Comparison of ENCODE assay signal across 11 mouse cellular contexts in the genomic region with DNA sequence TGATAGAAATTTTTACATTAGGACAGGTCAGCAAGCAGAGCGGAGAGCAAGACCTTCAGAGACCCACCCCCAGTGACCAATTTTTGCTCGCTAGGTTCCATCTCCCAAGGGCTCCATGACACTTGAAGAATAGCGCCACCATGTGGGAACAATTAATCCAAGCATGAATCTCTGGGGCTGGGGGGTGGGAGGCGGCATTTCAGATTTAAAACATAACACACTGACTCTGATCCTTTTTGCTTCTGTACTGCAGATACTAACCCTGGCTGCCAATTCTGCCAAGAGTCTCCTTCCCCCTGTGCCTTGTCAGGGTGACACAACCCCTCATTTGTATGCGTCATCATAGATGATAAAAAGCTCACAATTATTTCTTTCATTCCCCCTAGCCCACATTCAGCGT.
A peak's percentile ranks its signal among the peaks of the same experiment; 100 is the strongest.
DNase-seq lines count a peak whose midpoint lies in the region; ATAC-seq and TF ChIP-seq lines count a peak whose summit lies in the region.
"Had no signal": no experiment of that assay in that cellular context is flagged by ENCODE, and none has a peak within 500 bp of the region (broad histone marks: within the 10 kb centered on the region; RNA-seq: fewer than 3 reads in every experiment).

No protein-coding gene starts in this region.

- H3K4me2 ChIP-seq in liver, embryonic 13.5 days, result peak overlapping the region; percentile 66

- H3K9me3 ChIP-seq in liver, embryonic 13.5 days (replicated peaks), result no peaks in the 10 kb centered on the region

- TF ChIP-seq POLR2A in bone marrow, adult 2 months (IDR thresholded peaks at IDR 0.05; ENCODE audit: borderline replicate concordance, control insufficient read depth, low read depth, low read length), result no peak

- no peaks in the 10 kb centered on the region for H3K27me3 ChIP-seq in liver, embryonic 13.5 days

- ATAC-seq in liver, embryonic 13.5 days (ENCODE audit: low read depth), result peak; percentile 52
- ATAC-seq: midbrain, embryonic 16.5 days had no signal

- no peak overlapping the region for H3K4me3 ChIP-seq in gastrocnemius, adult 2 months
- peak overlapping the region; percentile 29 for H3K4me3 ChIP-seq in bone marrow, adult 2 months (replicated peaks; ENCODE audit: control insufficient read depth, low read depth, low read length)
- peak overlapping the region; percentile 54 for H3K4me3 ChIP-seq in liver, embryonic 13.5 days (replicated peaks)

- no peak for DNase-seq in gastrocnemius, adult 2 months
- no peak for DNase-seq in gastrocnemius, postnatal 4 days (ENCODE audit: low spot score in 2 of 2)
- DNase-seq in 3T3-L1 (ENCODE audit: low read depth, low spot score), result peak; percentile 77
- no peak for DNase-seq in liver, embryonic 13.5 days
- DNase-seq in spleen, postnatal 4 days (ENCODE audit: low spot score in 2 of 2), result no peak
- DNase-seq in thymus, postnatal 36 days, result no peak
- DNase-seq in kidney, postnatal 10 days, result no peak
- DNase-seq: spleen, adult 18-20 months; thymus, adult 2 months had no signal

- peaks cover 1% of the 10 kb centered on the region; the same call in 1 of the 2 replicates for H3K4me1 ChIP-seq in bone marrow, adult 2 months (ENCODE audit: control insufficient read depth, insufficient read depth, low read length)
- H3K4me1 ChIP-seq in liver, embryonic 13.5 days (replicated peaks), result peaks cover 69% of the 10 kb centered on the region

- peaks cover 4% of the 10 kb centered on the region for H3K36me3 ChIP-seq in liver, embryonic 13.5 days

- H3K27ac ChIP-seq in gastrocnemius, adult 2 months, result no peak overlapping the region
- peak overlapping the region; percentile 29; the same call in 1 of the 2 replicates for H3K27ac ChIP-seq in bone marrow, adult 2 months (ENCODE audit: control insufficient read depth, insufficient read depth, low read depth, low read length, poor library complexity)
- peak overlapping the region; percentile 95 for H3K27ac ChIP-seq in liver, embryonic 13.5 days

- TF ChIP-seq CTCF in gastrocnemius, adult 2 months (IDR thresholded peaks at IDR 0.05), result peak; percentile 16; the same call in 1 of the 2 replicates
- TF ChIP-seq CTCF in bone marrow, adult 2 months (IDR thresholded peaks at IDR 0.05; ENCODE audit: control insufficient read depth, insufficient read depth, low read length), result no peak

- H3K9ac ChIP-seq in liver, embryonic 13.5 days, result peak overlapping the region; percentile 71

- whole genome bisulfite sequencing in bone marrow, adult 2 months, result 77% methylated on average over 6 of the region's 6 CpGs
- WGBS in liver, embryonic 13.5 days (ENCODE audit: insufficient replicate concordance), result 70% methylated on average over 6 of the region's 6 CpGs

- intact Hi-C loops in gastrocnemius, adult 2 months (cut with DNase I), result no loop called here
